7 mouse cellular contexts compared by ENCODE assay signal in genomic region chr14:12575105-12575504, GRCm38 (mm10).
A peak's percentile ranks its signal among the peaks of the same experiment; 100 is the strongest.
DNase-seq lines count a peak whose midpoint lies in the region.

No protein-coding gene starts in this region.

- DNase-seq in ovary, postnatal 14 days (ENCODE audit: low spot score), result peak; percentile 22
- DNase-seq in ovary, postnatal 36 days (ENCODE audit: low spot score), result no peak
- peak; percentile 16 for DNase-seq in adrenal gland, adult 2 months
- DNase-seq in embryo, embryonic 11 days, result peak; percentile 71
- peak; percentile 57 for DNase-seq in hindlimb bud, embryonic 11.5 days (ENCODE audit: extremely low spot score, low read depth, low spot score)
- DNase-seq in lung, postnatal 10 days, result peak; percentile 29
- peak; percentile 2 for DNase-seq in yolk sac, embryonic 10.5 days (ENCODE audit: low spot score)
